ENCODE assay signal across 22 mouse cellular contexts in the genomic region with DNA sequence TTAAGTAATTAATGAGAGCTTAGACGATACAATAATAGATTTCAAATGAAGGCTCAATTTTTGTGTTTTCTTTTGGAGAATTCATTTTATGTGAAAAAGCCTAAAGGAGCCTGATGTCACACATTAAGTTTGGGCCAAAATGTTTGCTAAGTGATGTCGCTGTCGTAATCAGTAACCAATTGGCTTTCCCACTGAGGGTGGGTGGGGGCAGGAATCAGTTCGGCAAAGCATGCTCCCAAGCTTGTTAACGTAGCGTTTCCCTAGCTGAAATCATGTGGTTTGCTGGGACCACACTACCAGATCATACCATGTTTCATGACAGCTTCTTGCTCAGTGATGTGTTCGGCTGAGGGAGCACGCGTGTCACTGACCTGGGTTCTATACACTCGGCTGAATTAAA.
DNase-seq lines count a peak whose midpoint lies in the region; ATAC-seq and TF ChIP-seq lines count a peak whose summit lies in the region.
"Had no signal": no experiment of that assay in that cellular context is flagged by ENCODE, and none has a peak within 500 bp of the region (broad histone marks: within the 10 kb centered on the region; RNA-seq: fewer than 3 reads in every experiment).

No protein-coding gene starts in this region.

- no peaks in the 10 kb centered on the region for H3K36me3 ChIP-seq in forebrain, embryonic 16.5 days (ENCODE audit: control insufficient read depth, insufficient read depth)
- H3K36me3 ChIP-seq in forebrain, embryonic 11.5 days (ENCODE audit: control insufficient read depth, insufficient read depth, low read length): no peaks in the 10 kb centered on the region
- no peaks in the 10 kb centered on the region; the same call in 1 of the 2 replicates for H3K36me3 ChIP-seq in heart, postnatal 0 days (replicated peaks; ENCODE audit: control insufficient read depth, insufficient read depth, low read length)
- H3K36me3 ChIP-seq in heart, adult 2 months (ENCODE audit: control insufficient read depth, insufficient read depth, low read length): no peaks in the 10 kb centered on the region
- H3K36me3 ChIP-seq: embryonic facial prominence, embryonic 13.5 days; intestine, embryonic 15.5 days; kidney, embryonic 15.5 days; limb, embryonic 13.5 days; liver, embryonic 15.5 days; midbrain, embryonic 10.5 days; stomach, embryonic 15.5 days had no signal

- no peak overlapping the region for H3K27ac ChIP-seq in forebrain, embryonic 16.5 days (ENCODE audit: low read length)
- H3K27ac ChIP-seq in forebrain, embryonic 11.5 days (ENCODE audit: low read depth, low read length): no peak overlapping the region
- 0 out of 2 replicates have a peak overlapping the region, but pooled peaks have one; percentile 22 for H3K27ac ChIP-seq in heart, postnatal 0 days (ENCODE audit: low read depth)
- no peak overlapping the region for H3K27ac ChIP-seq in heart, adult 2 months
- H3K27ac ChIP-seq: embryonic facial prominence, embryonic 13.5 days; hindbrain, embryonic 14.5 days; intestine, embryonic 15.5 days; kidney, embryonic 15.5 days; limb, embryonic 13.5 days; liver, embryonic 15.5 days; macrophage; midbrain, embryonic 10.5 days; stomach, embryonic 15.5 days had no signal

- ATAC-seq in forebrain, embryonic 16.5 days: peak; percentile 49; the same call in 1 of the 2 replicates
- ATAC-seq in forebrain, embryonic 11.5 days (replicated peaks; ENCODE audit: low FRiP score): no peak
- ATAC-seq in heart, postnatal 0 days (ENCODE audit: insufficient read depth, low read depth): peak; percentile 51; the same call in 1 of the 2 replicates
- ATAC-seq: intestine, embryonic 15.5 days had no signal

- no peak for TF ChIP-seq CTCF in heart, postnatal 0 days (IDR thresholded peaks at IDR 0.05; ENCODE audit: low read depth)
- TF ChIP-seq CTCF in heart, adult 2 months (IDR thresholded peaks at IDR 0.05): no peak

- WGBS in forebrain, embryonic 16.5 days: 70% methylated on average over 10 of the region's 10 CpGs
- 90% methylated on average over 10 of the region's 10 CpGs for WGBS in forebrain, embryonic 11.5 days
- WGBS in heart, postnatal 0 days: 71% methylated on average over 10 of the region's 10 CpGs
- WGBS in heart, adult 2 months: 73% methylated on average over 10 of the region's 10 CpGs

- no peak overlapping the region for H3K4me2 ChIP-seq in forebrain, embryonic 16.5 days (ENCODE audit: low read length)
- H3K4me2 ChIP-seq in forebrain, embryonic 11.5 days (ENCODE audit: low read depth, low read length, severe bottlenecking): no peak overlapping the region
- H3K4me2 ChIP-seq in heart, postnatal 0 days (ENCODE audit: low read depth, low read length): no peak overlapping the region
- H3K4me2 ChIP-seq: embryonic facial prominence, embryonic 13.5 days; hindbrain, embryonic 14.5 days; intestine, embryonic 15.5 days; kidney, embryonic 15.5 days; limb, embryonic 13.5 days; liver, embryonic 15.5 days; stomach, embryonic 15.5 days had no signal

- H3K9ac ChIP-seq in forebrain, embryonic 16.5 days (replicated peaks; ENCODE audit: low read depth, low read length): no peak overlapping the region
- no peak overlapping the region for H3K9ac ChIP-seq in forebrain, embryonic 11.5 days (ENCODE audit: low read length)
- no peak overlapping the region for H3K9ac ChIP-seq in heart, postnatal 0 days (replicated peaks; ENCODE audit: low read depth, low read length)
- H3K9ac ChIP-seq in heart, adult 2 months (ENCODE audit: low read depth, low read length): no peak overlapping the region
- H3K9ac ChIP-seq: embryonic facial prominence, embryonic 13.5 days; hindbrain, embryonic 14.5 days; intestine, embryonic 15.5 days; kidney, embryonic 15.5 days; limb, embryonic 13.5 days; liver, embryonic 15.5 days; stomach, embryonic 15.5 days had no signal

- no peak for DNase-seq in forebrain, embryonic 11.5 days (ENCODE audit: low spot score)
- DNase-seq in heart, postnatal 0 days (ENCODE audit: low spot score): no peak
- no peak for DNase-seq in heart, adult 2 months
- DNase-seq in lung, postnatal 36 days: peak; percentile 19
- no peak for DNase-seq in lung, postnatal 14 days
- no peak for DNase-seq in ovary, postnatal 36 days (ENCODE audit: low spot score)
- DNase-seq in kidney, adult 11 months: no peak
- DNase-seq: cerebellum, adult 9-11 months; gastrocnemius, postnatal 14 days; layer of hippocampus, adult 9-11 months; right cerebral cortex, postnatal 25 days had no signal

- H3K4me1 ChIP-seq in forebrain, embryonic 16.5 days (replicated peaks; ENCODE audit: control insufficient read depth, insufficient read depth, low read length): no peaks in the 10 kb centered on the region
- H3K4me1 ChIP-seq in forebrain, embryonic 11.5 days (replicated peaks; ENCODE audit: control insufficient read depth, insufficient read depth, low read length): no peaks in the 10 kb centered on the region
- H3K4me1 ChIP-seq in heart, postnatal 0 days (ENCODE audit: control insufficient read depth, insufficient read depth): no peaks in the 10 kb centered on the region
- no peaks in the 10 kb centered on the region for H3K4me1 ChIP-seq in heart, adult 2 months (ENCODE audit: control insufficient read depth, insufficient read depth, low read length)
- H3K4me1 ChIP-seq: intestine, embryonic 15.5 days; limb, embryonic 13.5 days; liver, embryonic 15.5 days; stomach, embryonic 15.5 days had no signal

- intact Hi-C loops in heart, adult 2 months (cut with DNase I): no loop called here

- no peaks in the 10 kb centered on the region for H3K79me2 ChIP-seq in heart, adult 2 months (replicated peaks; ENCODE audit: control insufficient read depth, insufficient read depth, low read length)

- no peak for TF ChIP-seq EP300 in heart, postnatal 0 days (IDR thresholded peaks at IDR 0.05; ENCODE audit: low read depth)
- TF ChIP-seq EP300 in heart, adult 2 months (IDR thresholded peaks at IDR 0.05; ENCODE audit: insufficient read depth, low read depth, low read length): no peak

- H3K9me3 ChIP-seq in forebrain, embryonic 16.5 days (ENCODE audit: control insufficient read depth, low read length): no peaks in the 10 kb centered on the region
- no peaks in the 10 kb centered on the region for H3K9me3 ChIP-seq in forebrain, embryonic 11.5 days (ENCODE audit: control insufficient read depth, low read length)
- H3K9me3 ChIP-seq in heart, postnatal 0 days (replicated peaks; ENCODE audit: control insufficient read depth, low read length): no peaks in the 10 kb centered on the region
- H3K9me3 ChIP-seq: embryonic facial prominence, embryonic 13.5 days; intestine, embryonic 15.5 days; kidney, embryonic 15.5 days; limb, embryonic 13.5 days; liver, embryonic 15.5 days; midbrain, embryonic 10.5 days; stomach, embryonic 15.5 days had no signal

- no peaks in the 10 kb centered on the region for H3K27me3 ChIP-seq in forebrain, embryonic 16.5 days (replicated peaks; ENCODE audit: control insufficient read depth, insufficient read depth, low read length)
- H3K27me3 ChIP-seq in forebrain, embryonic 11.5 days (ENCODE audit: control insufficient read depth, insufficient read depth, low read length): no peaks in the 10 kb centered on the region
- H3K27me3 ChIP-seq in heart, postnatal 0 days (ENCODE audit: control insufficient read depth, insufficient read depth, low read length): no peaks in the 10 kb centered on the region
- H3K27me3 ChIP-seq in heart, adult 2 months (ENCODE audit: control insufficient read depth, insufficient read depth, low read length): no peaks in the 10 kb centered on the region
- H3K27me3 ChIP-seq: CH12.LX; embryonic facial prominence, embryonic 13.5 days; intestine, embryonic 15.5 days; kidney, embryonic 15.5 days; limb, embryonic 13.5 days; liver, embryonic 15.5 days; stomach, embryonic 15.5 days had no signal

- TF ChIP-seq POLR2A in heart, adult 2 months (IDR thresholded peaks at IDR 0.05; ENCODE audit: insufficient read depth, low read depth, low read length): no peak

- H3K4me3 ChIP-seq in forebrain, embryonic 16.5 days (replicated peaks; ENCODE audit: low read length): no peak overlapping the region
- H3K4me3 ChIP-seq in forebrain, embryonic 11.5 days (ENCODE audit: low read depth, low read length): no peak overlapping the region
- no peak overlapping the region for H3K4me3 ChIP-seq in heart, postnatal 0 days (ENCODE audit: low read depth, low read length)
- H3K4me3 ChIP-seq in heart, adult 2 months: no peak overlapping the region
- H3K4me3 ChIP-seq: embryonic facial prominence, embryonic 13.5 days; intestine, embryonic 15.5 days; kidney, embryonic 15.5 days; limb, embryonic 13.5 days; liver, embryonic 15.5 days; midbrain, embryonic 10.5 days; stomach, embryonic 15.5 days had no signal
